In the genomic region with DNA sequence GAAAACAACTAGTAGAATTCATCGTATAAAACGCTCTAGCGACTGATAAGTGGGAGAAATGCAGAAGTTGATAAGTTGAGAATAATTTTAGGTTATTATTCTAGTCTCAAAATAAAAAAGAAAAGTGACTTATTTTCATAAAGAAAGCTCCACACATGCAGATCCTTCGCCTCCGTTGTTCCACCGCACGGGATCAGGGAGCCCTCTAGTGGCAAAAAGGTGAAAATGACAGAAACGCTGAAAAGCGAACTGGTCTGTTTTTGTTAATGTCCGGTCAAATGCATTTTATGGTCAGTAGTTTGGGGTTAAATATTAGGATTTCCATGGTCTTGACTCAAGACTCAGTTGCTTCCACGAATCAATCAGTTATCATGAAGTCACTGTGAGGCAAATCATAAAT, we compare ENCODE assay signal across 8 mouse cellular contexts.
DNase-seq lines count a peak whose midpoint lies in the region; ATAC-seq and TF ChIP-seq lines count a peak whose summit lies in the region.

No protein-coding gene starts in this region.

- H3K27me3 ChIP-seq in MEL (ENCODE audit: control insufficient read depth in 1 of 2, insufficient read depth in 2 of 2, low read length in 2 of 2), result no peaks in the 10 kb centered on the region
- H3K27me3 ChIP-seq in forebrain, postnatal 0 days (ENCODE audit: insufficient read depth, low read length), result no peaks in the 10 kb centered on the region; the same call in 1 of the 2 replicates
- H3K27me3 ChIP-seq in intestine, postnatal 0 days (replicated peaks; ENCODE audit: control insufficient read depth, insufficient read depth, low read length), result no peaks in the 10 kb centered on the region
- no peaks in the 10 kb centered on the region for H3K27me3 ChIP-seq in liver, embryonic 14.5 days (ENCODE audit: control insufficient read depth, insufficient read depth, low read length)

- peak overlapping the region; percentile 39 to 63 for H3K4me3 ChIP-seq in MEL (ENCODE audit: control insufficient read depth in 1 of 2, insufficient read depth in 1 of 2, low read depth in 2 of 2, low read length in 2 of 2)
- H3K4me3 ChIP-seq in forebrain, postnatal 0 days (ENCODE audit: low read depth, low read length), result peak overlapping the region; percentile 34
- H3K4me3 ChIP-seq in intestine, postnatal 0 days (ENCODE audit: low read depth, low read length), result peak overlapping the region; percentile 41
- peak overlapping the region; percentile 35 to 63; a peak in 3 of 4 replicates for H3K4me3 ChIP-seq in liver, embryonic 14.5 days (ENCODE audit: insufficient read depth in 1 of 2, low read depth in 2 of 2, low read length in 2 of 2)

- H3K9ac ChIP-seq in MEL (ENCODE audit: control insufficient read depth, low read depth, low read length, poor library complexity, severe bottlenecking), result peak overlapping the region; percentile 46; the same call in 1 of the 2 replicates
- 0 out of 2 replicates have a peak overlapping the region, but pooled peaks have one; percentile 34 for H3K9ac ChIP-seq in forebrain, postnatal 0 days
- 0 out of 2 replicates have a peak overlapping the region, but pooled peaks have one; percentile 37 for H3K9ac ChIP-seq in intestine, postnatal 0 days (ENCODE audit: low read depth, low read length)
- no peak overlapping the region for H3K9ac ChIP-seq in liver, embryonic 14.5 days (replicated peaks)

- peak overlapping the region; percentile 54 for H3K4me2 ChIP-seq in forebrain, postnatal 0 days (ENCODE audit: low read depth)
- peak overlapping the region; percentile 87 for H3K4me2 ChIP-seq in intestine, postnatal 0 days (replicated peaks; ENCODE audit: low read depth)
- H3K4me2 ChIP-seq in liver, embryonic 14.5 days (ENCODE audit: low read depth), result peak overlapping the region; percentile 61

- TF ChIP-seq EP300 in MEL (IDR thresholded peaks at IDR 0.05; ENCODE audit: low read depth in 1 of 2, low read length in 2 of 2), result no peak
- TF ChIP-seq EP300 in liver, embryonic 14.5 days (IDR thresholded peaks at IDR 0.05; ENCODE audit: low read depth), result no peak

- peak; percentile 96 for TF ChIP-seq RAD21 in MEL (IDR thresholded peaks at IDR 0.05; ENCODE audit: low read depth, low read length)

- TF ChIP-seq POLR2A in MEL (IDR thresholded peaks at IDR 0.05; ENCODE audit: control insufficient read depth in 1 of 2, insufficient read depth in 1 of 2, low read depth in 1 of 2, low read length in 2 of 2, poor library complexity in 1 of 2), result no peak

- DNase-seq in CD4-positive helper T cell, adult 2 months (ENCODE audit: low read depth, low spot score), result peak; percentile 46
- DNase-seq in MEL (ENCODE audit: low read depth, low spot score), result peak; percentile 65
- peak; percentile 36 to 57 for DNase-seq in cerebellum, adult 18-20 months
- peak; percentile 82 for DNase-seq in forebrain, postnatal 0 days
- DNase-seq in liver, embryonic 14.5 days (ENCODE audit: low read depth in 3 of 3, low spot score in 3 of 3), result peak in 2 of 3 experiments; percentile 17 to 27
- DNase-seq in neural tube, embryonic 10.5 days (ENCODE audit: extremely low spot score, low spot score), result peak; percentile 43
- DNase-seq in urinary bladder, adult 2 months (ENCODE audit: low spot score), result no peak

- H3K36me3 ChIP-seq in MEL (ENCODE audit: control insufficient read depth in 1 of 2, insufficient read depth in 2 of 2, low read length in 2 of 2), result no peaks in the 10 kb centered on the region
- H3K36me3 ChIP-seq in forebrain, postnatal 0 days (ENCODE audit: insufficient read depth), result no peaks in the 10 kb centered on the region
- H3K36me3 ChIP-seq in intestine, postnatal 0 days (ENCODE audit: control insufficient read depth, insufficient read depth), result no peaks in the 10 kb centered on the region
- H3K36me3 ChIP-seq in liver, embryonic 14.5 days (replicated peaks; ENCODE audit: control insufficient read depth, insufficient read depth, low read depth), result no peaks in the 10 kb centered on the region

- peak; percentile 83 to 93 (median 85) for TF ChIP-seq CTCF in MEL (IDR thresholded peaks at IDR 0.05 in 2 of 3, conservative IDR thresholded peaks at IDR 0.05 in 1 of 3; ENCODE audit: control insufficient read depth in 1 of 3, insufficient read depth in 1 of 3, low read depth in 2 of 3, low read length in 3 of 3, poor library complexity in 1 of 3, severe bottlenecking in 1 of 3)
- TF ChIP-seq CTCF in forebrain, postnatal 0 days (IDR thresholded peaks at IDR 0.05; ENCODE audit: low read depth), result peak; percentile 91
- peak; percentile 93 for TF ChIP-seq CTCF in intestine, postnatal 0 days (IDR thresholded peaks at IDR 0.05; ENCODE audit: low read depth)
- peak; percentile 79 for TF ChIP-seq CTCF in liver, embryonic 14.5 days (IDR thresholded peaks at IDR 0.05; ENCODE audit: low read depth)

- under 1% methylated on average over 11 of the region's 11 CpGs for WGBS in forebrain, postnatal 0 days
- WGBS in intestine, postnatal 0 days, result 3% methylated on average over 11 of the region's 11 CpGs
- 2% methylated on average over 11 of the region's 11 CpGs for WGBS in liver, embryonic 14.5 days (ENCODE audit: insufficient replicate concordance)

- peak; percentile 74 for ATAC-seq in forebrain, postnatal 0 days
- ATAC-seq in intestine, postnatal 0 days, result peak; percentile 38; the same call in 1 of the 2 replicates
- no peak for ATAC-seq in liver, embryonic 14.5 days (ENCODE audit: insufficient read depth)

- H3K4me1 ChIP-seq in MEL (ENCODE audit: control insufficient read depth in 1 of 2, insufficient read depth in 2 of 2, low read length in 2 of 2), result 0 out of 4 replicates have a peak, but pooled peaks cover 0 to 3% of the 10 kb centered on the region in 2 experiments
- H3K4me1 ChIP-seq in forebrain, postnatal 0 days (ENCODE audit: insufficient read depth), result no peaks in the 10 kb centered on the region
- 0 out of 2 replicates have a peak, but pooled peaks cover 2% of the 10 kb centered on the region for H3K4me1 ChIP-seq in intestine, postnatal 0 days (replicated peaks; ENCODE audit: control insufficient read depth, insufficient read depth, low read length)
- H3K4me1 ChIP-seq in liver, embryonic 14.5 days (replicated peaks; ENCODE audit: control insufficient read depth in 2 of 2, insufficient read depth in 2 of 2, low read length in 1 of 2), result peaks cover 0 to 2% of the 10 kb centered on the region in 2 experiments; a peak in 1 of 4 replicates

- H3K9me3 ChIP-seq in MEL (replicated peaks; ENCODE audit: insufficient read depth, low read length), result no peaks in the 10 kb centered on the region
- H3K9me3 ChIP-seq in forebrain, postnatal 0 days (ENCODE audit: low read length), result no peaks in the 10 kb centered on the region
- H3K9me3 ChIP-seq in intestine, postnatal 0 days (ENCODE audit: control insufficient read depth), result no peaks in the 10 kb centered on the region
- no peaks in the 10 kb centered on the region for H3K9me3 ChIP-seq in liver, embryonic 14.5 days (ENCODE audit: control insufficient read depth, low read length)

- no peaks in the 10 kb centered on the region for H3K79me2 ChIP-seq in MEL (ENCODE audit: control insufficient read depth, insufficient read depth, low read length, poor library complexity)

- H3K27ac ChIP-seq in MEL (ENCODE audit: control insufficient read depth, low read depth, low read length), result no peak overlapping the region
- H3K27ac ChIP-seq in forebrain, postnatal 0 days (ENCODE audit: low read depth, low read length), result no peak overlapping the region
- no peak overlapping the region for H3K27ac ChIP-seq in intestine, postnatal 0 days (ENCODE audit: low read depth, low read length)
- no peak overlapping the region for H3K27ac ChIP-seq in liver, embryonic 14.5 days

TF ChIP-seq in MEL, 35 proteins besides CTCF, POLR2A, EP300 and RAD21:
- TF ChIP-seq ZKSCAN1 (IDR thresholded peaks at IDR 0.05; ENCODE audit: low read depth, low read length) (no peak), MAZ (IDR thresholded peaks at IDR 0.05; ENCODE audit: low read depth, low read length) (0 out of 2 replicates have a peak, but pooled peaks have one; percentile 10), USF1 (IDR thresholded peaks at IDR 0.05; ENCODE audit: low read depth, low read length) (no peak), JUND (IDR thresholded peaks at IDR 0.05; ENCODE audit: low read depth, low read length) (no peak), POLR2AphosphoS2 (IDR thresholded peaks at IDR 0.05; ENCODE audit: low read length) (no peak), MYB (IDR thresholded peaks at IDR 0.05; ENCODE audit: low read depth, low read length) (no peak), MAFK (IDR thresholded peaks at IDR 0.05; ENCODE audit: borderline replicate concordance, low read depth, low read length) (no peak), ELF1 (IDR thresholded peaks at IDR 0.05; ENCODE audit: low read depth, low read length) (no peak), ZC3H11A (IDR thresholded peaks at IDR 0.05; ENCODE audit: low read depth, low read length) (peak; percentile 76), SMC3 (IDR thresholded peaks at IDR 0.05; ENCODE audit: low read depth, low read length) (peak; percentile 72), ZNF384 (IDR thresholded peaks at IDR 0.05; ENCODE audit: low read depth, low read length) (peak; percentile 34; the same call in 1 of the 2 replicates)
TF ChIP-seq in MEL: peak in this region for 4.
